Mouse (Mus musculus): ENCODE data around the gene Runx2. TPM values are rescaled to one million over a fixed set of nuclear protein-coding genes. Genes with fewer than 3 reads are reported as not detected.

Gene Runx2
- polyA plus RNA-seq, 1 experiment: 38.4 TPM

GRCm38 (mm10) chr17:44724255-44724654 is 90.3 kb downstream of the Runx2 start:
- Histone ChIP-seq H3K27ac (ENCODE audit: insufficient read depth, low read length) (no peak overlapping the region), H3K4me3 (ENCODE audit: insufficient read depth, low read length) (no peak overlapping the region), H3K4me1 (ENCODE audit: control insufficient read depth, insufficient read depth, low read length) (peaks cover 13% of the 10 kb centered on the region)
- TF ChIP-seq CTCF (IDR thresholded peaks at IDR 0.05; ENCODE audit: borderline replicate concordance, insufficient read depth, low read length) (no peak), POLR2A (IDR thresholded peaks at IDR 0.05; ENCODE audit: low read depth, low read length) (no peak)

DNA sequence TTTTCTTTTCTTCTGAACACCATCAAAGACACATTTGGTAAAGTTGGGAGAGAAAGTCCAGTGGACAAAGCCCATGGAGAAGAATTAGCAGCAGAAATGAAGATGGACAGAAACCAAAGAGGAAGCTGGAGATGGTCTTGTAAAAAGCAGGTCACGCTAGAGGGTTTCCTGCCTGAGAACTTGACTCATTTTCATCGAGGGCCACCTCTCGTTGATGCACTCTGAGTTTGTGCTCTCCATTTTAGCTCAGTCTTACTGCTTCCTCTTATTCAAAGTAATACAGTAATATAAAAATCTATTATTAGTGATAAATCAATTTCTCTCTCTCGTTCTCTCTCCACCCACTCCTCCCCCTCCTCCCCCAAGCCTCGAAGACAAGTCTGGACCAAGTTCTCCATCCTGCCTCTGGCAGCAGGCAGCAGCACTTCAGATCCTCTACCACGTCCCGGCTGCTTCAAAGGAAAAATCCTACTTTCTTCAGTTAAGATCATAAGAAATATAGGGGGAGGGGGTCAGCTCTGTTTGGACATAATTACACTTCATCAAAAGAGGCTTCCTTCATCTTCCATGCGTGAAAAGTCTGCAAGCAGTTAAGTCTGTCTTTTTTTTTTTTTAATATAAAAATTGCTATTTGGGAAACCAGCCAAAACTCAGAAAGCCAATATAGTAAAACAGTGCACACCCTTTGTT is 92.3 kb downstream of the Runx2 start:
- Histone ChIP-seq H3K4me1 (ENCODE audit: control insufficient read depth, insufficient read depth, low read length) (peaks cover 12% of the 10 kb centered on the region), H3K4me3 (ENCODE audit: insufficient read depth, low read length) (no peak overlapping the region), H3K27ac (ENCODE audit: insufficient read depth, low read length) (no peak overlapping the region)
- no peak for TF ChIP-seq CTCF (IDR thresholded peaks at IDR 0.05; ENCODE audit: borderline replicate concordance, insufficient read depth, low read length)
- TF ChIP-seq POLR2A (IDR thresholded peaks at IDR 0.05; ENCODE audit: low read depth, low read length): no peak

DNA sequence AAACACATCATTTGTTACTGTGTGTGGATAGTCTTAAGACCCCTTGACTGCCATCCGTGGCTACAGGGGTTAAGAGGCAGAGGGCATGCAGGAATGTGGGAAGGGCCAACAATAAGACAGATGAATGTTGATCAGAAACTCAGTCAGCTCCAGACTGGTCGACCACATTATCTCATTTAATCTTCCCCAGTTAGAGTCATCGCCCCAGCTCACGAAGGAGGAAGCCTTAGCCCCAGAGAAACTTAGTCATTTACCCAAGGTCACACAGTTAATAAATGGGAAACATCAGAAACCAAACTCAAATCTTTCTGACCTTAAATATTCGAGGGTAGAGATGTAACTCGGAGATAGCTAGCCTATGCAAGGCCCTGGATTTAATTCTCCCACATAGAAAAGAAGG is 96.0 kb downstream of the Runx2 start:
- Histone ChIP-seq H3K4me3 (ENCODE audit: insufficient read depth, low read length) (no peak overlapping the region), H3K4me1 (ENCODE audit: control insufficient read depth, insufficient read depth, low read length) (peaks cover 12% of the 10 kb centered on the region), H3K27ac (ENCODE audit: insufficient read depth, low read length) (peak overlapping the region; percentile 94)
- TF ChIP-seq CTCF (IDR thresholded peaks at IDR 0.05; ENCODE audit: borderline replicate concordance, insufficient read depth, low read length): no peak
- no peak for TF ChIP-seq POLR2A (IDR thresholded peaks at IDR 0.05; ENCODE audit: low read depth, low read length)

DNA sequence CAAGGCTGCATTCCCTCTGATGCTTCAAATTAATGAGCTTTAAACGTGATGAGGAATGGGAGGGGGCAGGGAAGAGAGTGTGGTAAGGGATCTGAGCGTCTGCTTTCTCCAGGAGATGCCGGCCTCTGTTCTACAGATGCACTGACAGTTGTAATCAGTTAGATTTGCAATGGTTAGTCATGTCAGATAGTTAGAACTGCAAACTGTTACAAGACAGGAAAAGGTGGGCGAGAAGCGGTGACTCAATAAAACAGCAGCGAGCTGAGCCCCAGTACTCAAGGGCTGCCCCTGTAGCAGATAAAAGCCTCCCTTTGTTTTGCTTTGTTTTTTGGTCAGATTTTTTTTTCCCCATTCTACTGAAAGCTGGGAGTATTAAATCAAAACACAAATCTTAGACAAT is 96.6 kb downstream of the Runx2 start:
- Histone ChIP-seq H3K27ac (ENCODE audit: insufficient read depth, low read length) (peak overlapping the region; percentile 94), H3K4me3 (ENCODE audit: insufficient read depth, low read length) (no peak overlapping the region), H3K4me1 (ENCODE audit: control insufficient read depth, insufficient read depth, low read length) (peaks cover 10% of the 10 kb centered on the region)
- no peak for TF ChIP-seq POLR2A (IDR thresholded peaks at IDR 0.05; ENCODE audit: low read depth, low read length)
- TF ChIP-seq CTCF (IDR thresholded peaks at IDR 0.05; ENCODE audit: borderline replicate concordance, insufficient read depth, low read length): no peak

GRCm38 (mm10) chr17:44714116-44714515 is 100.5 kb downstream of the Runx2 start:
- H3K4me1 ChIP-seq (ENCODE audit: control insufficient read depth, insufficient read depth, low read length): peaks cover 21% of the 10 kb centered on the region
- no peak overlapping the region for H3K4me3 ChIP-seq (ENCODE audit: insufficient read depth, low read length)
- TF ChIP-seq CTCF (IDR thresholded peaks at IDR 0.05; ENCODE audit: borderline replicate concordance, insufficient read depth, low read length) (no peak), POLR2A (IDR thresholded peaks at IDR 0.05; ENCODE audit: low read depth, low read length) (no peak)
- H3K27ac ChIP-seq (ENCODE audit: insufficient read depth, low read length): no peak overlapping the region; the same call in 1 of the 2 replicates

DNA sequence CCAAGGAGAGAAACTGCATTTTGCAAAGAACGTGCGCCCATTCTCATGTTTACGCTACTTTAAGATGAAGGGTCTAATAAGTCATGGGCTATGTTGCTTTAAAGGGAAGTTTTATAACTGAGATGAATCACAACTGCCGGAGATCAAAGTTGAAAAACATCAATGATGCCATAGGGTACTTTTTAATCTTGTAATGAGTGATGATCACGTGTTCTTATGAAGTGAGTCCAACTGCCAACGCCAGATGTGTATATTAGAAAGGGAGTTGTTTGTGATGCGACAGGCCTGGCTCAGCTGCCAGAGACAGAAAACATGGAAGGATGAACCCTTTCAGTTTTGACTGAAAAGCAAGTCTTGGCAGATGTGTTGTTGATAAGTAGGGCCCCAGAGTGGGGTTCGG is 101.2 kb downstream of the Runx2 start:
- H3K4me1 ChIP-seq (ENCODE audit: control insufficient read depth, insufficient read depth, low read length): peaks cover 20% of the 10 kb centered on the region
- TF ChIP-seq POLR2A (IDR thresholded peaks at IDR 0.05; ENCODE audit: low read depth, low read length): no peak
- no peak for TF ChIP-seq CTCF (IDR thresholded peaks at IDR 0.05; ENCODE audit: borderline replicate concordance, insufficient read depth, low read length)

DNA sequence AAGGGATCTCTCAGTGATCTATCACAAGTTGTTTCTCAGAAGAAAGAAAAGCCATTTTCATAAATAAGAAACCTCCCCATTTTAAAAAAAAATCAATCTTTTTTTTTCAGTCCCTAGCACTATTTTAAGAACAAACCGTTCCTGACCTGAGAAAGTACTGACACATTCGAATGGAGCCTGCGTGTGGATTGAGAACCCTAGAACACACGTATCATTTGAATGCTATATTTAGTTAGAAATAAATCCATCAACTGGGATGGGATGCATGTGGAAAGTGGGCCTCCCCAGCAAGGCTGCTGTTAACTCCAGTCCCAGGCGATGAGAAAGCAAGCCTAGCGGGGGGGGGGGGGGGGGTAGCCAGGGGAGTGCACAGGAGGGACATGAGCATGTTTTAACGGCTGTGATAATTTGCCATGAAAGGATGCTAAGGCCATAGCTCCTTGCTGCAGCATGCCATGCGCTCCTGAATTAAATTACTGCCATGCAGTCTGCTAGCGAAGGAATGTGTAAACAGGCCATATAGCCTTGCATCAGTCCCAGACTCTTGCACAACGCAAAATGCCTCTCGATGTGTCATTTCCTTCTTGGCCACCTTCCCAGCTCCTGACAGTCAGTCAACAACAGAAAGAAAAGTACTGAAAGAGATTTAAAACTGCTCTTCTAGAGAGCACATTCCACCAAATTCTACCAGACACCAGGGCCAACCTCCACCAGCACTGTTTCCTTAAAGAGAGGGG is 104.9 kb downstream of the Runx2 start:
- Histone ChIP-seq H3K4me3 (ENCODE audit: insufficient read depth, low read length) (no peak overlapping the region), H3K4me1 (ENCODE audit: control insufficient read depth, insufficient read depth, low read length) (peaks cover 21% of the 10 kb centered on the region), H3K27ac (ENCODE audit: insufficient read depth, low read length) (peak overlapping the region; percentile 96)
- TF ChIP-seq POLR2A (IDR thresholded peaks at IDR 0.05; ENCODE audit: low read depth, low read length) (no peak; the same call in 1 of the 2 replicates), CTCF (IDR thresholded peaks at IDR 0.05; ENCODE audit: borderline replicate concordance, insufficient read depth, low read length) (no peak)

More for the DNA sequence above, 101.2 kb downstream of the Runx2 start:
- Histone ChIP-seq H3K27ac (ENCODE audit: insufficient read depth, low read length) (no peak overlapping the region), H3K4me3 (ENCODE audit: insufficient read depth, low read length) (no peak overlapping the region)

DNA sequence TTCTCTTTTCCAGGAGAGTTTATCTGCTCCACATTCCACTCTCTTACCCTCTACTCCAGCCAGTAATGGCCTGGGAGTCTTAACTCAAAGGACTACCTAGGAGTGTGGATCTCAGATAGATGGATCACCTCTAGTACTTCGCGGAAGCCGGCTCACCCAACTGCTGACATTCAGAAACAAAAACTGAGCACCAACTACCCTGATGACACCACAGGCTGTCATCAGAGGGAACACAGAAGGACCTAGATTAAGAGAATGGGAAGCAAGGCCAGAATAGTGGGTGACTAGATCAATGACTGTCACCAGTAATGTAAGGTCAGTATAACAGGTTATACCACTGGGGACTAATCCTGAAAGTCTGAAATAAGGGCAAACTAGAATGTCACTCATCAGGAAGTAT is 106.6 kb downstream of the Runx2 start:
- Histone ChIP-seq H3K4me3 (ENCODE audit: insufficient read depth, low read length) (no peak overlapping the region), H3K27ac (ENCODE audit: insufficient read depth, low read length) (peak overlapping the region; percentile 96), H3K4me1 (ENCODE audit: control insufficient read depth, insufficient read depth, low read length) (peaks cover 24% of the 10 kb centered on the region)
- TF ChIP-seq POLR2A (IDR thresholded peaks at IDR 0.05; ENCODE audit: low read depth, low read length) (no peak), CTCF (IDR thresholded peaks at IDR 0.05; ENCODE audit: borderline replicate concordance, insufficient read depth, low read length) (no peak)

- TF ChIP-seq CTCF (IDR thresholded peaks at IDR 0.05; ENCODE audit: borderline replicate concordance, insufficient read depth, low read length) (no peak), POLR2A (IDR thresholded peaks at IDR 0.05; ENCODE audit: low read depth, low read length) (no peak)
- no peak overlapping the region for H3K4me3 ChIP-seq (ENCODE audit: insufficient read depth, low read length)
- H3K4me1 ChIP-seq (ENCODE audit: control insufficient read depth, insufficient read depth, low read length): peaks cover 25% of the 10 kb centered on the region
- H3K27ac ChIP-seq (ENCODE audit: insufficient read depth, low read length): peak overlapping the region; percentile 58
Measured at GRCm38 (mm10) chr17:44706531-44706930, 108.1 kb downstream of the Runx2 start.

Measured in embryonic fibroblast, embryonic 13.5 days (primary cell).